Mouse (Mus musculus) left cerebral cortex, postnatal 4 days (tissue): ENCODE results near the gene Twist2. TPM values are rescaled to one million over a fixed set of nuclear protein-coding genes. Genes with fewer than 3 reads are reported as not detected.

Experiments used
- DNase-seq: peaks from one replicate; pipeline ENCODE4 v3.0.0-alpha.2; 2022
- intact Hi-C: fragments of 180-260 bp; cut with DNase I; formaldehyde crosslinking; loops from one replicate; pipeline ENCODE4 v1.15.1; 2025
- total RNA-seq, 2 experiments: library from RNA; stranded (reverse); gene quantifications; 2 replicates each; pipeline ENCODE4 v1.2.3; 2021

Twist2 gene
- total RNA-seq, 2 experiments from 2014 or later: 0.52 to 1.1 TPM

- no peak for DNase-seq
- intact Hi-C loops: loop anchor here (10.0 kb wide), 1 partner anchor 318 kb away; no protein-coding TSS in a partner anchor
Measured at GRCm38 (mm10) chr1:91872388-91873059, 71.3 kb downstream of the Twist2 start.

- no peak for DNase-seq
Measured at GRCm38 (mm10) chr1:91873572-91874285, 72.5 kb downstream of the Twist2 start.

GRCm38 (mm10) chr1:91874633-91875032 is 73.4 kb downstream of the Twist2 start:
- DNase-seq: peak; percentile 68
- intact Hi-C loops: loop anchor here (10.0 kb wide), 1 partner anchor 320 kb away; no protein-coding TSS in a partner anchor

More at GRCm38 (mm10) chr1:91873572-91874285, 72.5 kb downstream of the Twist2 start:
- intact Hi-C loops: loop anchor here (10.0 kb wide), 1 partner anchor 319 kb away; no protein-coding TSS in a partner anchor

GRCm38 (mm10) chr1:91875042-91875720 is 73.9 kb downstream of the Twist2 start:
- no peak for DNase-seq
- intact Hi-C loops: loop anchor here (10.0 kb wide), 1 partner anchor 320 kb away; no protein-coding TSS in a partner anchor

- DNase-seq: no peak
- intact Hi-C loops: loop anchor here (10.0 kb wide), 1 partner anchor 324 kb away; no protein-coding TSS in a partner anchor
Measured at GRCm38 (mm10) chr1:91878696-91879095, 77.4 kb downstream of the Twist2 start.

- no peak for DNase-seq
Measured at GRCm38 (mm10) chr1:91880156-91880555, 78.9 kb downstream of the Twist2 start.

GRCm38 (mm10) chr1:91880899-91881298 is 79.6 kb downstream of the Twist2 start:
- intact Hi-C loops: no loop called here
- DNase-seq: no peak

More at GRCm38 (mm10) chr1:91880156-91880555, 78.9 kb downstream of the Twist2 start:
- intact Hi-C loops: no loop called here

- intact Hi-C loops: no loop called here
- DNase-seq: no peak
Measured at GRCm38 (mm10) chr1:91883115-91883514, 81.9 kb downstream of the Twist2 start.

- intact Hi-C loops: no loop called here
- no peak for DNase-seq
Measured at GRCm38 (mm10) chr1:91893598-91893997, 92.3 kb downstream of the Twist2 start.

GRCm38 (mm10) chr1:91894286-91894685 is 93.0 kb downstream of the Twist2 start:
- DNase-seq: no peak
- intact Hi-C loops: no loop called here

GRCm38 (mm10) chr1:91897078-91897477 is 95.8 kb downstream of the Twist2 start:
- no peak for DNase-seq
- intact Hi-C loops: no loop called here
